Mouse (Mus musculus) brain, embryonic 14.5 days (tissue): ENCODE measurements around the gene Sdccag8.

Experiments
- CTCF ChIP-seq: fragments of 200-500 bp; IDR thresholded peaks from 2 replicates; pipeline ENCODE4 v1.5.1; 2012; ENCODE audit warnings: inconsistent platforms, mild to moderate bottlenecking, moderate library complexity, borderline replicate concordance; ENCODE audit not compliant: insufficient read depth, insufficient read length; ENCODE audit errors: extremely low read depth
- POLR2A ChIP-seq: fragments of 200-500 bp; IDR thresholded peaks from 2 replicates; pipeline ENCODE4 v1.6.1; 2012; ENCODE audit warnings: mild to moderate bottlenecking, inconsistent platforms, borderline replicate concordance; ENCODE audit not compliant: poor library complexity, insufficient read depth, insufficient read length, severe bottlenecking; ENCODE audit errors: extremely low read depth

DNA sequence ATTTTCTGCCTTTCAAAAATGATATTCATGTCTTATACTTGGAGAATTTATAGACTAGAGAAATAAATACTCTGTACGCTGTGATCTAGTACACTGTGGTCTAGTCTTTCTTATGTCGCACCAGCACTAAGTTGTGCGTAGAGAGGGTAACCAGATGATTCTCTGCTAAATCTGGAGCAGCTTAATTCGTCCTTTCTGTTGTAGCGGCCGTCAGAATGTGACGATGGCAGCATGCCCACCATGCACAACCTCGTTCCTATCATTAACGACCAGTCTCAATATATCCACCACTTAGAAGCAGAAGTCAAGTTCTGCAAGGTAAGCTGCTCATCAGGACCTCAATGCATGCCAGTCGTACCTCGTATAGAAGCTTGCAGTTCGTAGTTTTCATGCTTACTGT, 14.2 kb downstream of the Sdccag8 start:
- TF ChIP-seq POLR2A (no peak), CTCF (no peak)
